Mouse (Mus musculus) layer of hippocampus, adult 8-10 months (tissue): Measurements from ENCODE around the gene Tctex1d4. TPM values are rescaled to one million over a fixed set of nuclear protein-coding genes. Genes with fewer than 3 reads are reported as not detected.

Experiments used
- DNase-seq, 2 experiments: peaks; one replicate each; pipeline ENCODE4 v3.0.0; 2022; ENCODE audit warnings: low spot score in 2 of 2
- total RNA-seq, 4 experiments: library from RNA; stranded (reverse); gene quantifications; 2 replicates each; pipeline ENCODE4 v1.2.4; 2022

Tctex1d4 gene
- total RNA-seq, 4 experiments from 2014 or later, result 0.74 to 0.81 (median 0.78) TPM

- DNase-seq, result no peak
Measured at GRCm38 (mm10) chr4:117119636-117120035, 7.0 kb upstream of the Tctex1d4 start.

DNA sequence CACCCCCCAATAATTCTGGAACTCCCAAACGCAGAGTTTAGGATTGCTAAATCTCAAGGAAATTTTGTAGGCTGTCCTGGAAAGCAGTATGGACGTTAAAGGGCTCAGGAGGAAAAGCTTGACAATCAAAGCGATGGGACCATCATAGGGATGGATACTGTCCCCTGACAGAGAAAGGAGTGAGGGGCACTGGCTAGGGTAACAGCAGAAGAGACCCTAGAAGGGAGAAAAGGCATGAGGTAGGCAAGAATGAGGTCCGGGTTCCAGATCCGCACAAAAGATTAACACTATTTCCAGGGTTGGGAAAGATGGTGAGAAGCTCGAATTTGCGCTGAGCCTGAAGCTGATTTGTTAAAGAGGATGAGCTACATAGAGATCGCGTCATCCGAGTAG lies 6.5 kb upstream of the Tctex1d4 start:
- no peak for DNase-seq

DNA sequence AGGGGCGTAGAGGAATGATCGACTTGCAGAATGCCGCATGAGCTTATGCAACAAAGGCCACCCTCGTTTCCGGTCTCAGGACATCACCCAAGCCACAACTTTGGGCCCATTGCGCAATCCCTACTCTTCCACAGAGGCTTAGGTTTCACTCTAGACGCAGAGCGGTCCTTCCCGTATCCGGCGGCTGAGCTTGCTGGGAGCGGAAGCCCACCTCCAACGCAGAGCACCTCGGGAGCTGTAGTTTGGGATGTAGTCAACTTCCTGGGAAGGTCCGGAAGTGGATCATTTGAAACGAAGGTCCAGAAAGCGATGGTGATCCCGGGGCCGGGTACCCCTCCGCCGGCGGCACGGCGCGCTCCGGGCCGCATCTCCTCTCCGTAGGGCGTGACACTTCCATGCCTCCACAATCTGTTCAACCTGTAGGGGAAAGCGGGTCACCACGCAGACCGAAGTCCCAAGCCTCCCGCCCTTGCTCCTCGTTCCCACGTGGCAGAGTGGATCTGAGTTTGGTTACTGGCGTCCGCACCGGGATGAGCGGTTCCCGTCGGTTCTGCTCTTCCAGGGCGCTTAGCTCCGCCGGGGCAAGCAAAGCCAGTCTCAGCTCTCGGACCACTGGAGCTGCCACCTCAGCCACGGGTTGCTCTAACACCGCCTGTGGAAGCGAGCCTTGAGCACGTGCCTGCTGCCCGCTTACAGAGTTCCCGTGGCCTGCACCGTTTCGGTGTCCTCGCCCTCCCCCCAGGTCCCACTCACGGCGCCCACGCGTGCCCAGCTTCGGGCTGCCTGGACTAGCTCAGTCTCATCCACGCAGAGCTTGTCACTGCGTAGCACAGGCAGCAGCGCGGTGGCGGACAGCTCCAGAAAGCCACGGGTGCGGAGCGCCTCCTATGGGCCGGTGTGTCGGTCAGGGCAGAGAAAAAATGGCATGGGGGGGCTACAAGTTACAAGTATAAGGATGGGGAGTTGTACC lies 5.9 kb upstream of the Tctex1d4 start:
- peak; percentile 94 to 96 for DNase-seq

DNA sequence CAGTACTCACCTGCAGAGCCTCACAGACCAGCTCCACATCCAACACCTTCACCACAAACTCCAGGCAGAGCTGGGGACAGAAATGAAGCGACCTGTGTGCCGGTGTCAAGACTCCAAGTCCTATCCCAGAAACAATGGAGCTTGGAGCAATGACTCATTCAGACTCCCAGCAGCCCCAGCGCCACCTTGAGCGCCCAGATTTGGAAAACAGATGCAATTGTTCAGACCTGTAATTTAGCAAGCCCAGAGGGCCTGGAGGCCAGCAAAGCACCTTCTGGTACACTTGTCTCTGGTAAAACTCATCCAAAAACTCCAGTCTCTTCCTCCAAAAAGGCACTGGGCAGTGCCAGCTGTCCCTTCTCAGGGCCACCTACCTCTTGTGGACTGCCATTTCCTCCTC lies 4.4 kb upstream of the Tctex1d4 start:
- no peak for DNase-seq

DNA sequence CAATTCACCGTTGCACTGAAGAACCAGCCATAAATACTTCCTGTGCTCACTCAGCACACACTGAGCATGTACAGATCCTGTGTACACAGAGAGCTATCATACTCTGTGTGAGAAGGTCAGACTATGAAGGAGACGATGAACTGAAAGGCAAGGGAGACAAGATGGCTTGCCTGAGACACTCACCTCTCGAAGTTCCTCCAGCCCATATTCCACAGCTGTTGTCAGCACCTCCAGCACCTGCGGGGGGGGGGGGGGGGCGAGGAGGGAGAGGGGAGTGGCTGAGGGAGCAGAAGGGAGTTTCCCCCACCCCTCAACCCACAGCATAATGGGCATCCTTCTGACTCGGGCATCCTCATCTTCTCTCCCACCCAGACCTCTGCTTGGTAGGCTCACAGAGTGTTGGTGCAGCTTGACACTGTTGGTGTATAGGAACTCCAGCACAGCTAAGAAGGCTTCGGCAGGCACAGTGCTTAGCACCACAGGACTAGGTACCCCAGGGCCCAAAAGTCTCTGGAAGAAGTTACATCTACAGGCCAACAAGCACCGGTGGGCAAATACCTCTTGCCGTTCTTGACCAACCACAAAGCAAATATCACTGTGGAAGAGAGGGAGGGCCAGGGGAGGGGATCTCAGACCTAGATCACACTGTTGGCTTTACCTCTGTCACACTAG lies 2.9 kb upstream of the Tctex1d4 start:
- no peak for DNase-seq

DNA sequence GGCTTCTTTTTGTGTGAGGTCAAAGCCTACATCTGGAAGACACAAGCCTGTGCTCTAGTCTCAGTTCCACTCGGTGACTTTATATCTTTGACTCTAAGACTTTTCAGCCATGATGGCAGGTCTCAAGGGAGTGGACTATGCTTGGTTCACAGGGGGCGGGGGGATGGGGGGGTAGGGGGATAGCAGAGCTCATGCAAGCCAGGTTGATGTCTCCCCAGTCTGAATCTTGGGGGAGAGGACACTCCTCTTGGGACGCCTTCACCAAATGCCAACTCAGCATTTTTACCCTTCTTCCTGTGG lies 2.4 kb upstream of the Tctex1d4 start:
- no peak for DNase-seq

DNA sequence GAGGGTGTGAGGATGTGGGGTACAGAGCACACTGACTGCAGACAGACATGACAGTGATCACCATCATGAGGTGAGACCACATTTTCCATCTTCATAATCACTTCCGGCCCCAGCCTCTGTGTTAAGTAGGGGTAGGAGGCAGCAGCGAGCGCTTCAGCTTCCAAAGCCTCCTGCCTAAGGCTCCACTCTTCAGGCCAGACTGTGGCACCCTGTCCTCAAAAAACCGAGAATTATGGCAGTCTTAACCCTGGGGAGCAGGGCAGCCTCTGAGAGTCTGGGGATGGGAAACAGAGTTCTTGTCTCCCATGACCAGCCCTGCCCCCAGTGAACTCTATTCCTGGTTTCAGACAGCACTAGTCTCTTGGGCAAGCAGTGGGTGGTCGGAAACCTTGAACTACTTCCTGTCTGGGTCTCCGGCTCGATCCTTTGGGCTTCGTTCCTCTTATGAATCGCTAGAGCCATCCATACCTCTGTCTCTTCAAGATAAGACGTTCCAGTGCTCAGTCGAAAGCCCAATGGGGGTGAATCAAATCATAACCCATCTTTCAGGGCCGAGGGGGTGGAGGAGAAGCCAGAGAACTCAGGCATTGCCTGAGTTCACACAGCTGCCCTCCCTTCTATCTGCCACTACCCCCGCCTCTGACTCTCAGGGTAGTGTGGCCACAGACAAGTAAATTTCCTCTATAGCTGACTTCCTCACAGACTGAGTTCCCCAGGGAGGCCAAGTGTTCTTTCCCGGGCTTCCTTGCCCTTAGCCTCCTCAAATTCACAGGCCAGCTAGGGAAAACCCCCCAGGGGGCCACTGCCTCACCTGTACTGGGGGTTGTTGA lies 1.9 kb upstream of the Tctex1d4 start:
- DNase-seq, result no peak

GRCm38 (mm10) chr4:117125348-117125909 lies 1.2 kb upstream of the Tctex1d4 start, which contains the start of gene Btbd19:
Btbd19 (minus strand) TSS chr4:117125725.
- DNase-seq, result peak; percentile 79

- DNase-seq, result no peak
Measured at GRCm38 (mm10) chr4:117125910-117126674, 502 bp upstream of the Tctex1d4 start.

DNA sequence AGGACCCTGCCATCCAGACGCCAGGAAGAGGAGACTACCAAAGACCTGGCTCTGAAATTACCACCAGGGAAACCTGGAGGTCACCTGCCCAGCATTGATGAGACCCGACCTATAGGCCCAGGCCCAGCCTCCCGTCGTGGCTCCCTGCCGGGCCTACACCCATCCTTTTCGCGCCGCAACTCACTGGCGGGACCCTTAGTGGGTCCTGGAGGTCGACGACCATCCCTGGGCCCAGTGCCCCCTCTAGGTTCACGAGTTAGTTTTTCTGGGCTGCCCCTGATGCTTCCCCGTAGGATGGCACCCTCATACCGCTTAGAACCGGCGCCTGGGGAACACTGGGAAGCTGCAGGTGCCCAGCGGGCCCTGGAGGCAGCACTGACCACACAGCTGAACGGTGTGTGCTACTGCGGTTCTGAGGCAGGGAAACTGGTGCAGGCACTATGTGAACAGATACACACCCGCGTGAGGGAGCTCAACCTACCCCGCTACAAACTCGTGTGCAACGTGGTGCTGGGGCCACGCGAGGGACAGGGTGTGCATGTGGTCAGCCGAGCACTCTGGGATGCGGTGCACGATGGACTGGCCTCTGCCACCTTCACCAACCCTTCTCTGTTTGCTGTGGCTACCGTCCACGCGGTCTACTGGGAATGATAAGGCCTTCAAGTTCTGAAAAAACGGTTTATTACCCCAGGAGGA lies 1.5 kb downstream of the Tctex1d4 start:
- DNase-seq, result no peak

GRCm38 (mm10) chr4:117130790-117131189 lies 4.2 kb downstream of the Tctex1d4 start:
- DNase-seq, result no peak

DNA sequence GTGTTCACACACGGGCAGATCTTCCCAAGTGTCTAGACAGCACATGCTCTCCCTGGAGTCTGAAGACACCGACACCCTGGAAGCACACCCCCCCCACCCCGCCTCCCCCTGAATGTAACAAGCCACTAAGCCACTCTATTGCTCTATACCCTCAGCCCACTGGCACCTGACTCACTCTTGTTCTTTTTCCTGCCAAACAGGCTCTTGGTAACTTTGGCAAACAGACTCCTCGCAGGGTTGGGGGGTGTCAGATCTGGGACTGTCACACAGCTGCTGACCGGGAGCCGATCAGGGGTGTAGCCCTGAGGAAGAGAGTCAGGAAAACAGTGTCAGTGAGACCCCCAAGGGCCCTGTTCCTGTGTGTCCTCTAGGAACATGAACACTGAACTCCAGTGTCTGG lies 4.6 kb downstream of the Tctex1d4 start:
- no peak for DNase-seq

- no peak for DNase-seq
Measured at GRCm38 (mm10) chr4:117131890-117132793, 5.5 kb downstream of the Tctex1d4 start.

GRCm38 (mm10) chr4:117132794-117133143 lies 6.2 kb downstream of the Tctex1d4 start:
- no peak for DNase-seq

GRCm38 (mm10) chr4:117133366-117133796 lies 6.8 kb downstream of the Tctex1d4 start:
- DNase-seq, result no peak

GRCm38 (mm10) chr4:117133817-117134600 lies 7.4 kb downstream of the Tctex1d4 start, which contains the start of gene Plk3:
Plk3 (minus strand) TSS chr4:117133963.
- DNase-seq, result peak; percentile 97

DNA sequence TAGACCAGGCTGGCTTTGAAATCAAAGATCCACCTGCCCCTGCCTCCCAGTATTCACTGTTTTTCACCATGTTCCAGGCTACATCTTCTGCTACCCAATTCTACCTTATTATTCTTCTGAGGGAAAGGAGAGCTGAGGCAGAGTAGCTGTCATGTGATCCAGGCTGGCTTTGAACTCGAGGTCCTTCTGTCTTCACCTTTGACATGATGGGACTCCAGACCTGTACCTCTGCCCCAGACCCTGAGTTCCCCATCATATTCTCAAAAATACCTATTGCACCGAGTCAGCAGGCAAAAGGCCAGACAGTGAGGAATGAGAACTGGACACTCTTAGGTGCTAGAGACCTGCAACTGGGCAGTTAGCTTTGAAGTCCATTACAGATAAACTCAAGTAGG lies 8.0 kb downstream of the Tctex1d4 start:
- no peak for DNase-seq

DNA sequence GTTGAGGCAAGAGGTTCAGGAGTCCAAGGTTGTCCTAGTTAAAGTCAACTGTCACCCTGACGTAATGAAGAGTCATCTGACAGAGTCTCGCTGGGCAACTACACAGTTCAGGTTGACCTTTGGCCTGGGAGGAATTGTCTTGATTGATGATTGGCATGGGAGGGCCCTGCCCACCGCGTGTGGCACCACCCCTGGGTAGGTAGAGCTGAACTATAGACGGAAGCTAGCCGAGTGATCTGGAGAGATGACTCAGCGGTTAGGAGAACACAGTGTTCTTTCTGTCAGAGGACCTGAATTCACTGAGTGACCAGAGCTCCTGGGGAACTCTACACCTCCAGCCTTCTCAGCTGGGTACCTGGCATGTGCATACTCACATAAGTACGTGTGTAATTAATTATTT lies 9.4 kb downstream of the Tctex1d4 start:
- DNase-seq, result no peak
